Mouse (Mus musculus): ENCODE data around the gene Safb2. TPM values are rescaled to one million over a fixed set of nuclear protein-coding genes. Genes with fewer than 3 reads are reported as not detected.
A peak's percentile ranks its signal among the peaks of the same experiment; 100 is the strongest.

Safb2 gene
- total RNA-seq, 2 experiments from 2014 or later, result 122 to 141 TPM

- DNase-seq (ENCODE audit: low spot score in 2 of 2), result no peak
These were observed 59.4 kb downstream of the Safb2 start for GRCm38 (mm10) chr17:56524943-56525342.

DNA sequence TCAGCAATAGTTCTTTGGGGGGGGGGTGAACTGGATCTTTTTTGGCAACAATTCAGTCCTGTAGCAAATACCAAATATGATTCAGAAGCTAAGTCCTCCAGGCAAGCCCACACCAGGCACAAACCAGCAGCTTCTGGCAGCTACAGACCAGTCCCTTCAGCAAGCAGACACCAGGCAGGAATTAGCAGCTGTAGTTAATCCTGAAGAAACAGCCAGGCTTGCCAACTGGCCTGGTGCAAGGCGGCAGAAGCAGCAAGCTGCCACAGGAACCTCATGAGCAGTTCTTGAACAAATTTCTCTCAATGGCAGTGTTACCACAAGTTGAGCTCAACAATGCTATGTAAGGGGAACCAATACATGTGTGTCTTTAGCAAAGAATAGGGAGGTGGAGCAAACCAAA lies 61.6 kb downstream of the Safb2 start:
- peak in 1 of 2 experiments; percentile 20 for DNase-seq (ENCODE audit: low spot score in 2 of 2)

DNA sequence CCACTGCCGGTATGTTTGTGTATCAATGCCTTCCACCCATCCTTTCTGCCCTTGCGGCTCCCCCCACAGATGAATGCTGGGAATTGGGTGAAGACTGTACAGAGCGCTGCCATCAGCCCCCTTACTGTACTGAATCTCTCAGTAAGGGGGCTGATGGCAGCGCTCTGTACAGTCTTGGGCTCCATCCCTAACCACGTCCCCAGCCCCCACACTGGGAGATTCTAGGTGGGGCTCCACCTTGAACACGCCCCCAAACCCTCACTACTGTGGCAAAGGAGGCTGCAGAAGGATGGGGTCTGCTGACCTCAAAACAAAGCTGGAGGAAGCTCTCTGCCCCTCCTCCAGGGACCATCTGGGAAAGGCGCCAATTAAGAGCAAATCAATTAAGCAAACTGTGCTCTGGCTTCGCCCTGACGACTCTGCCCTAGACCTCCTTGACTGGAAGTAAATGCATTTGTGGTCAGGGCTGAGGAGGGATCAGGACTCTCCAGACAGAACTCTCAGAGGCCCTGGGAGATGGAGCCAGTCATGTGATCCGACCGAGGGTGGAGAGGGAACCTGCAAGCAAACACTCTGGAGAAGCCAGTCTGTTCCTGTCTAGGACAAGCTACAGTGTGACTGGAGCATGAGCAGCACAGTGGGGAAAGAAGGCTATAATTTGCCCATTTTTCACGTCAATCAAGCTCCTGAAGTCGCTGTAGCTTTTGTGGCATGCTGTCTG lies 68.5 kb downstream of the Safb2 start:
- peak in 1 of 2 experiments; percentile 34 for DNase-seq (ENCODE audit: low spot score in 2 of 2)

- peak in 1 of 2 experiments; percentile 16 for DNase-seq (ENCODE audit: low spot score in 2 of 2)
These were observed 69.5 kb downstream of the Safb2 start for GRCm38 (mm10) chr17:56514916-56515315.

DNA sequence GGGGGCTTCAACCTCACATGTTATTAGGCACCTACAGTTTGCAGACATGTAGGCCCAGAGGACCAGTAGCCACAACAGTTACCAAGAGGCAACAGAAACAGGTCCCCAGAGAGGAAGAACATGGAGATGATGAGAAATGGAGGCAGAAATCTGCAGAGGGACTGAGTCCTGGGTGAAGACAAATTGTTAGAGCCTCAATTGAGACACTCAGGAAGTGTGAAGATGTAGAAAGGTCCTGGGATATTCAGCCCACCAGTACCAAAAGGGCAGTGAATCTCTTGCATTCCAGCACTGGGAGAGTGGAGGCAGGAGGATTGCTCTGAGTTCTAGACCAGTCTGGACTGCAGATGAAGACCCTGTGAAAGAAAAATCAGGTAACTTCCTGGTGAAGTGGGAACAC lies 70.1 kb downstream of the Safb2 start:
- peak in 1 of 2 experiments; percentile 10 for DNase-seq (ENCODE audit: low spot score in 2 of 2)

DNA sequence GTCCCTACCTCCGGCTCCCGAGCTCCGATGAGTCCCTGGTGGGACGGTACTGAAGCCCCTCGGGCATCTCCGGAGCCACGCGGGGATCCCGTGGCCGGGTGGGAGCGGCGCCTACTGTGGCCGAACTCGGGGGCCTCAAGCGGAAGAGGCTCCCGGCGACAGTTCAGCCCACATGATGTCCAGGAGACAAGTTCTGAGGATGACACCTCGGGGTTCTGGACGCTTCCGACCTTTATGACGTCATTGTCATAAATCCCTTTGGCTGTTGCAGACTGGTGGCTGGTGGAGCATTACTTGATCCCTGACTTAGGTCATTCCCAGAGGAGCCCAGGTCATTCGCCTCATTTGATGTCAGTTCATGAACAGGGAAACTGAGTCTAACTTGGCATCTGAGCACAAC lies 72.1 kb downstream of the Safb2 start, which contains the start of gene Znrf4:
Gene Znrf4, minus strand, starts transcription at position 122 of the 400 bp plus-strand sequence.
- peak in 1 of 2 experiments; percentile 15 for DNase-seq (ENCODE audit: low spot score in 2 of 2)

DNA sequence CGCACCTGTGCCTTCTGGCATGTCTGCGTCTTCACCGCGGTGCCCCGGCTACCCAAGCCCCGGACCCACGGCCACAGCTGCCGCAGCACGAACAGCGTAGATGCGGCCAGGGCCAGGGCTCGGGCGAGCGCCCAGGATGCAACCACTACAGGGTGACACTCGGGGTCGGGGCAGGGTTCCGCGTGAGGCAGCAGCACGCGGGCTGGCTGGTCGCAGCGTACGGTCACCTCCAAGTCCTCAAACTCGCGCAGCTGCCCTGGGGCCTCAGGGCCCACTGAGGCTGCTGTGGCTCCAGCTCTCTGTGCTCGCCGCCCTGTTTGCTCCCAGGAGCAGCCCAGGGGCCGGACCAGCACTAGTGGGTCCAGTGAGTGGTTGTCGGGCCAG lies 72.7 kb downstream of the Safb2 start:
- no peak for DNase-seq (ENCODE audit: low spot score in 2 of 2)

DNA sequence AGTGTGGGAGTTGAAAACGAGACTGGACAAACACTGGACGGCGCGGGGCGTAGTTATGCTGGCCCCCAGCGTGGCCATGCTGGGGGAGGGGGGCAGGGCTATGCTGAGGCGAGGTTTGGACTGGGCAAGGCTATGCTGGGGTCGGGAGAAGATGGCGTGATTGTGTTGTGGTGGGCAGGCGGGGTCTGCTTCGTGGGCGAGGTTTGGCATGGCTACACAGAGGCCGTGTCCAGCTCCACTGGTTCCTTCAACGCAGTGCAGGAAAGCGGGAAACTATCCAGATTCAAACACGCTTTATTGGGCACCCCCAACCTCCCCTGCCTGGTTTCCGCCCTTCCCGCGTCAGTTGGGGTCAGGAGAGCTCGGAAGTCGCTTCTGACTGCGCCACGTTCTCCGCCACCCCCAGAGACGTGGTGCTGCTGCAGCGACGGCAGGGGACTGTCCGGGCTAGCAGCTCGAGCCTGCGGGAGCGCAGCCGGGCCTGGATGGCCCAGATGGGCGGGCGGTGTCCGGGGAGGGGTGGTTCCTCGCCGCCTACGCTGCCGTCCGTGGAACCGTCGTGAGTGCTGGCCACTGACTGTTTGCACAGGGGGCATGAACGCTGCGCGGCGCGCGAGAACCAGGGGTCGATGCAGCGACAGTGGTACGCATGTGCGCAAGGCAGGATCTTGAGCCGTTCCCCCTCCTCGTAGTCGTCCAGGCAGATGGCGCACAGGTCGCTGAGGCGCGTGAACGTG lies 73.2 kb downstream of the Safb2 start:
- peak in 1 of 2 experiments; percentile 47 for DNase-seq (ENCODE audit: low spot score in 2 of 2)

Other genes with a start within 250 kb of the Safb2 start
- 100 to 1,000 TPM; 817 to 911 TPM for gene Ptprs, start 108.1 kb downstream of the Safb2 start, total RNA-seq (2021)
- gene Znrf4, start 72.2 kb downstream of the Safb2 start, total RNA-seq (2021), result not detected
- 1 to 10 TPM; 1.5 to 1.7 TPM for gene Gm20219, start 30.2 kb downstream of the Safb2 start, total RNA-seq (2021)
- gene Safb, start 240 bp upstream of the Safb2 start, total RNA-seq (2021), result 100 to 1,000 TPM; 147 to 185 TPM
- 100 to 1,000 TPM; 137 to 175 TPM for gene 2410015M20Rik, start 25.2 kb upstream of the Safb2 start, total RNA-seq (2021)
- gene Rpl36, start 28.8 kb upstream of the Safb2 start, total RNA-seq (2021), result 100 to 1,000 TPM; 454 to 456 TPM
- 10 to 100 TPM; 63.8 to 71.7 TPM for gene Lonp1, start 42.3 kb upstream of the Safb2 start, total RNA-seq (2021)
- gene Catsperd, start 43.6 kb upstream of the Safb2 start, total RNA-seq (2021), result 1 to 10 TPM in 1 of 2 experiments, under 1 TPM in 1; 0.87 to 1.3 TPM
- gene Ranbp3, start 88.7 kb upstream of the Safb2 start, total RNA-seq (2021), result 10 to 100 TPM; 84.9 to 91.7 TPM
- 100 to 1,000 TPM; 262 to 265 TPM for gene Ndufa11, start 133.2 kb upstream of the Safb2 start, total RNA-seq (2021)
- 10 to 100 TPM in 1 of 2 experiments, 1 to 10 TPM in 1; 9.7 to 12.5 TPM for gene Vmac, start 133.4 kb upstream of the Safb2 start, total RNA-seq (2021)
- gene Nrtn, start 172.9 kb upstream of the Safb2 start, total RNA-seq (2021), result 1 to 10 TPM; 1.6 to 2.3 TPM
- 10 to 100 TPM; 66.7 to 72.0 TPM for gene Dus3l, start 180.2 kb upstream of the Safb2 start, total RNA-seq (2021)
- gene Prr22, start 185.7 kb upstream of the Safb2 start, total RNA-seq (2021), result under 1 TPM; 0.27 to 0.71 TPM
- gene Rfx2, start 246.4 kb upstream of the Safb2 start, total RNA-seq (2021), result 1 to 10 TPM; 4.1 to 4.4 TPM